Mouse (Mus musculus): ENCODE data around the gene Abr. TPM values are rescaled to one million over a fixed set of nuclear protein-coding genes. Genes with fewer than 3 reads are reported as not detected.

The Abr gene
- polyA plus RNA-seq, 1 experiment from 2014 or later: 83.7 TPM

GRCm38 (mm10) chr11:76645955-76646354 lies 23.8 kb upstream of the Abr start:
- ATAC-seq (ENCODE audit: low read depth): peak; percentile 42
- no peaks in the 10 kb centered on the region for H3K27me3 ChIP-seq
- H3K36me3 ChIP-seq: no peaks in the 10 kb centered on the region
- H3K4me1 ChIP-seq (replicated peaks): peaks cover 43% of the 10 kb centered on the region
- peak overlapping the region; percentile 56 for H3K9ac ChIP-seq
- H3K4me3 ChIP-seq: peak overlapping the region; percentile 12
- H3K27ac ChIP-seq (replicated peaks): peak overlapping the region; percentile 78
- under 1% methylated on average over 19 of the region's 19 CpGs for WGBS
- no peaks in the 10 kb centered on the region for H3K9me3 ChIP-seq
- peak overlapping the region; percentile 49 for H3K4me2 ChIP-seq

- H3K27me3 ChIP-seq: no peaks in the 10 kb centered on the region
- peaks cover 43% of the 10 kb centered on the region for H3K4me1 ChIP-seq (replicated peaks)
- 76% methylated on average over 9 of the region's 9 CpGs for WGBS
- no peak overlapping the region for H3K4me3 ChIP-seq
- no peak for ATAC-seq (ENCODE audit: low read depth)
- H3K27ac ChIP-seq (replicated peaks): peak overlapping the region; percentile 76
- no peaks in the 10 kb centered on the region for H3K36me3 ChIP-seq
- no peak overlapping the region for H3K9ac ChIP-seq
- no peaks in the 10 kb centered on the region for H3K9me3 ChIP-seq
- H3K4me2 ChIP-seq: no peak overlapping the region
Measured at GRCm38 (mm10) chr11:76645036-76645435, 22.9 kb upstream of the Abr start.

GRCm38 (mm10) chr11:76644257-76644656 lies 22.1 kb upstream of the Abr start:
- 38% methylated on average over 6 of the region's 6 CpGs for WGBS
- H3K27ac ChIP-seq (replicated peaks): peak overlapping the region; percentile 76
- H3K9ac ChIP-seq: no peak overlapping the region
- no peaks in the 10 kb centered on the region for H3K36me3 ChIP-seq
- no peak overlapping the region for H3K4me2 ChIP-seq
- peaks cover 49% of the 10 kb centered on the region for H3K4me1 ChIP-seq (replicated peaks)
- H3K4me3 ChIP-seq: no peak overlapping the region
- no peaks in the 10 kb centered on the region for H3K9me3 ChIP-seq
- ATAC-seq (ENCODE audit: low read depth): no peak
- no peaks in the 10 kb centered on the region for H3K27me3 ChIP-seq

GRCm38 (mm10) chr11:76640231-76640630 lies 18.1 kb upstream of the Abr start:
- no peaks in the 10 kb centered on the region for H3K27me3 ChIP-seq
- H3K9ac ChIP-seq: no peak overlapping the region
- peaks cover 30% of the 10 kb centered on the region for H3K4me1 ChIP-seq (replicated peaks)
- 66% methylated on average over 4 of the region's 4 CpGs for WGBS
- H3K4me2 ChIP-seq: no peak overlapping the region
- no peak for ATAC-seq (ENCODE audit: low read depth)
- H3K4me3 ChIP-seq: no peak overlapping the region
- no peaks in the 10 kb centered on the region for H3K9me3 ChIP-seq
- H3K27ac ChIP-seq (replicated peaks): no peak overlapping the region; the same call in 1 of the 2 replicates
- H3K36me3 ChIP-seq: no peaks in the 10 kb centered on the region

- no peak overlapping the region for H3K4me3 ChIP-seq
- H3K36me3 ChIP-seq: no peaks in the 10 kb centered on the region
- no peaks in the 10 kb centered on the region for H3K27me3 ChIP-seq
- WGBS: 47% methylated on average over 17 of the region's 17 CpGs
- H3K4me2 ChIP-seq: no peak overlapping the region
- ATAC-seq (ENCODE audit: low read depth): no peak
- no peaks in the 10 kb centered on the region for H3K9me3 ChIP-seq
- peak overlapping the region; percentile 24; the same call in 1 of the 2 replicates for H3K27ac ChIP-seq (replicated peaks)
- no peak overlapping the region for H3K9ac ChIP-seq
- H3K4me1 ChIP-seq (replicated peaks): peaks cover 22% of the 10 kb centered on the region
Measured at GRCm38 (mm10) chr11:76639269-76639985, 17.3 kb upstream of the Abr start.

GRCm38 (mm10) chr11:76630487-76630886 lies 8.4 kb upstream of the Abr start:
- H3K27me3 ChIP-seq: no peaks in the 10 kb centered on the region
- H3K9ac ChIP-seq: no peak overlapping the region
- no peaks in the 10 kb centered on the region for H3K36me3 ChIP-seq
- no peak overlapping the region for H3K27ac ChIP-seq (replicated peaks)
- 82% methylated on average over 5 of the region's 5 CpGs for WGBS
- no peak for ATAC-seq (ENCODE audit: low read depth)
- H3K4me2 ChIP-seq: no peak overlapping the region
- no peaks in the 10 kb centered on the region for H3K4me1 ChIP-seq (replicated peaks)
- H3K9me3 ChIP-seq: no peaks in the 10 kb centered on the region
- H3K4me3 ChIP-seq: no peak overlapping the region

- Histone ChIP-seq H3K4me3 (no peak overlapping the region), H3K27me3 (no peaks in the 10 kb centered on the region), H3K9me3 (no peaks in the 10 kb centered on the region), H3K9ac (no peak overlapping the region), H3K27ac (replicated peaks) (no peak overlapping the region), H3K4me1 (replicated peaks) (no peaks in the 10 kb centered on the region), H3K4me2 (no peak overlapping the region), H3K36me3 (no peaks in the 10 kb centered on the region)
- no peak for ATAC-seq (ENCODE audit: low read depth)
- WGBS: 35% methylated on average over 2 of the region's 2 CpGs
Measured at GRCm38 (mm10) chr11:76630023-76630422, 7.9 kb upstream of the Abr start.

- H3K36me3 ChIP-seq: no peaks in the 10 kb centered on the region
- no peak for ATAC-seq (ENCODE audit: low read depth)
- H3K27me3 ChIP-seq: 0 out of 2 replicates have a peak, but pooled peaks cover 8% of the 10 kb centered on the region
Measured at GRCm38 (mm10) chr11:76628613-76629012, 6.5 kb upstream of the Abr start.

GRCm38 (mm10) chr11:76624881-76625280 lies 2.8 kb upstream of the Abr start:
- Histone ChIP-seq H3K9ac (no peak overlapping the region), H3K27ac (replicated peaks) (no peak overlapping the region), H3K4me2 (no peak overlapping the region), H3K27me3 (peaks cover 33% of the 10 kb centered on the region), H3K9me3 (no peaks in the 10 kb centered on the region), H3K4me3 (no peak overlapping the region), H3K36me3 (no peaks in the 10 kb centered on the region), H3K4me1 (replicated peaks) (peaks cover 36% of the 10 kb centered on the region)
- 86% methylated on average over 3 of the region's 3 CpGs for WGBS
- no peak for ATAC-seq (ENCODE audit: low read depth)

More at GRCm38 (mm10) chr11:76628613-76629012, 6.5 kb upstream of the Abr start:
- Histone ChIP-seq H3K4me2 (no peak overlapping the region), H3K9ac (no peak overlapping the region), H3K27ac (replicated peaks) (no peak overlapping the region), H3K4me1 (replicated peaks) (peaks cover 4% of the 10 kb centered on the region), H3K4me3 (no peak overlapping the region), H3K9me3 (no peaks in the 10 kb centered on the region)
- 80% methylated on average over 5 of the region's 5 CpGs for WGBS

GRCm38 (mm10) chr11:76624071-76624470 lies 2.0 kb upstream of the Abr start:
- no peak overlapping the region for H3K27ac ChIP-seq (replicated peaks)
- WGBS: 58% methylated on average over 10 of the region's 10 CpGs
- peaks cover 33% of the 10 kb centered on the region for H3K27me3 ChIP-seq
- H3K4me3 ChIP-seq: peak overlapping the region; percentile 62
- peaks cover 36% of the 10 kb centered on the region for H3K4me1 ChIP-seq (replicated peaks)
- no peaks in the 10 kb centered on the region for H3K9me3 ChIP-seq
- ATAC-seq (ENCODE audit: low read depth): no peak
- no peaks in the 10 kb centered on the region for H3K36me3 ChIP-seq
- peak overlapping the region; percentile 100 for H3K4me2 ChIP-seq
- H3K9ac ChIP-seq: no peak overlapping the region

- Histone ChIP-seq H3K27ac (replicated peaks) (no peak overlapping the region), H3K4me2 (peak overlapping the region; percentile 100), H3K4me1 (replicated peaks) (peaks cover 36% of the 10 kb centered on the region), H3K9ac (peak overlapping the region; percentile 76), H3K9me3 (no peaks in the 10 kb centered on the region), H3K36me3 (no peaks in the 10 kb centered on the region), H3K27me3 (peaks cover 33% of the 10 kb centered on the region), H3K4me3 (peak overlapping the region; percentile 62)
- under 1% methylated on average over 68 of the region's 72 CpGs for WGBS
- peak; percentile 90 for ATAC-seq (ENCODE audit: low read depth)
Measured at GRCm38 (mm10) chr11:76623206-76623961, 1.3 kb upstream of the Abr start.

GRCm38 (mm10) chr11:76622566-76623205 lies 572 bp upstream of the Abr start:
- peaks cover 36% of the 10 kb centered on the region for H3K4me1 ChIP-seq (replicated peaks)
- peak overlapping the region; percentile 76 for H3K9ac ChIP-seq
- no peak overlapping the region; the same call in 1 of the 2 replicates for H3K27ac ChIP-seq (replicated peaks)
- H3K36me3 ChIP-seq: no peaks in the 10 kb centered on the region
- H3K9me3 ChIP-seq: no peaks in the 10 kb centered on the region
- ATAC-seq (ENCODE audit: low read depth): peak; percentile 55
- WGBS: under 1% methylated on average over 66 of the region's 66 CpGs
- H3K4me2 ChIP-seq: peak overlapping the region; percentile 100
- peak overlapping the region; percentile 62 for H3K4me3 ChIP-seq
- H3K27me3 ChIP-seq: peaks cover 33% of the 10 kb centered on the region
